Mouse (Mus musculus) cortical plate, adult 2 months (tissue): ENCODE measurements around the gene Inpp5b.

ENCODE experiments used
- CTCF ChIP-seq: fragments of 200-500 bp; IDR thresholded peaks from 2 replicates; pipeline ENCODE4 v1.5.1; 2011; ENCODE audit warnings: mild to moderate bottlenecking, control low read depth, low read length; ENCODE audit not compliant: insufficient read depth; ENCODE audit errors: extremely low read depth
- POLR2A ChIP-seq: fragments of 200-500 bp; IDR thresholded peaks from 2 replicates; pipeline ENCODE4 v1.6.1; 2011; ENCODE audit warnings: mild to moderate bottlenecking, low read length, control low read depth; ENCODE audit not compliant: insufficient read depth; ENCODE audit errors: extremely low read depth

DNA sequence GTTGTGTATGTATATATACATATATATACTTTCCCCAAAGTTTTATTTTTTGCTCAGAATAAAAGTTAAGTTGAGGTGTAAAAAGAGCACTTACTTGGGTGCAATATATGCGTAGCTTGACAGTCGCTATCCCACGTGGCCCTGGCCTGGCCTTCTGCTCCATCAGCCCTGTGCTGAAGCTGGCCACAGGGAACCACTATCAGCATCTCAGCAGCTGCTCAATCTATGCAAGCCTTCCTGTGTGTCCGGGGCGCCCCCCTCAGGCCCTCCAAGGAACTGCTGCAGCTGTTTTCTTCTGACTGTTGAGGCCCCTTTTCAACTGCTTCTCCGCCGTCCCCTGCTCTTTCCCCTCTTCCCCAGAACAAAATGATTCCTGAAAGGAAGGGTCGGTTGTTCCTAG, 105.9 kb downstream of the Inpp5b start:
- TF ChIP-seq POLR2A: no peak
- peak; percentile 70 for TF ChIP-seq CTCF
